Mouse (Mus musculus) frontal cortex, adult (tissue): ENCODE data around the gene Eri2.

Experiments
- ATAC-seq: cut with Nextera tagmentation; 2 replicates; pipeline ENCODE4 v1.9.2; 2017; ENCODE audit warnings: mild to moderate bottlenecking, moderate library complexity, mixed read lengths; ENCODE audit not compliant: low TSS enrichment

Eri2 gene

DNA sequence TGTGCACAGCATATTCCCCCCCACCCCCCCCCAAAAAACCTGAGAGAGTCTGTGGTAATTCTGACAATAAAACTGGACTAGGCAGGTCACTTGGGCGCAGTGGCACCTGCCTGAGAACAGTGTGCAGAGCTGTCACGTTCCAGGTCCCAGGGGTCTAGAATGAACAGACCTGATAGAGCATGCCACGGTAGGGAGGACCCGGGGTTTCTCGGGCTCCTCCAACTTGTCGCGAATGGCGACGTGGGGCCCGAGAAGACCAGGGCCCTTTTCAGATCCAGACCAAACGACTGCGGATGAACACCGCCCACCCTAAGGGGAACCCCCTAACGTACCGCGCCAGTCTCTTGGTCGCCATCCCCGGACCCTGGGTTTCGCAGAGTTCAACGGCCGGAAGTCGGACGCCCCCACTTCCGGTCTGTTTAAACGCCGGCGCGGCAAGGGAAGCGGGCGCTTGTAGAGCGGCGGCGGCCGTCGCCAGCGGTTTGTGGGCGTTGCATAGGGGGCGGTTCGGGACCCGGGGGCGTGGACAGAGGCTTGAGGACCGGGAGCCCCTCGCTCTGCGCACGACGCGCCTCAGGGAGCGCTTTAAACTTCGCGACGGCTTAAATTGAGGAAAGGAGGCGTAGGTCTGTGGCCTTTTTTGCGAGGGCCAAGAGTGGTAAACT, at the start of gene Eri2, which contains the start of gene Rexo5:
Gene Eri2 (minus strand): TSS at position 473 of the 665 bp plus-strand sequence.
Gene Rexo5 (plus strand): TSS at position 421 of the 665 bp plus-strand sequence.
- ATAC-seq, result peak; percentile 98

DNA sequence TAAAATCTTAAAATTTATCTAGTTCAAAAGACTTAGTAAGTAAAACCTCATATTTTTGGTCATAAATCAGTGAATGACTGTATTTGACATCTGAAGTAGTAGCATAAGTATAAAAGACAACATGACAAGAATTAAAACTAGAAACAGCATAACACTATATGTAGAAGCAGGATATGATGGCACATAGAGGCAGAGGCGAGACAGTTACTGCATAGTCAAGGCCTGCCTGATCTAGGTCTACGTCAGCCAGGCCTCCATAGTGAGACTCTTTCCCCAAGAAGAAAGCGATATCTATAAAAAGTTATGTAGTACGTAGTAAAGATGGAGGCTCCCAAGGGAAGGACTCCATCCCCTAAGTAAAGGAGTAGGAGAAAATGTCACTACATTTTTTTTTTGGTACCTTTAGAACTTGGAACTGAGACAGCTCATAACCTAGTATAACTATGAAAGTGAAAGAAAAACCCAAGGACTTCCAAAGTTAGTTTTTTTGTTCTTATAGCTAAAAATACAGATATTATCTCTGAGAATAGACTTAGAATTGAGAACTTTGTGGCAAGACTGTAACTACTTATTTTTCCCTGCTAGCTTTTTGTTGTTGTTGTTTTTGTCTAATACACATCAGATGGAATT, 48.1 kb upstream of the Eri2 start:
- no peak for ATAC-seq

DNA sequence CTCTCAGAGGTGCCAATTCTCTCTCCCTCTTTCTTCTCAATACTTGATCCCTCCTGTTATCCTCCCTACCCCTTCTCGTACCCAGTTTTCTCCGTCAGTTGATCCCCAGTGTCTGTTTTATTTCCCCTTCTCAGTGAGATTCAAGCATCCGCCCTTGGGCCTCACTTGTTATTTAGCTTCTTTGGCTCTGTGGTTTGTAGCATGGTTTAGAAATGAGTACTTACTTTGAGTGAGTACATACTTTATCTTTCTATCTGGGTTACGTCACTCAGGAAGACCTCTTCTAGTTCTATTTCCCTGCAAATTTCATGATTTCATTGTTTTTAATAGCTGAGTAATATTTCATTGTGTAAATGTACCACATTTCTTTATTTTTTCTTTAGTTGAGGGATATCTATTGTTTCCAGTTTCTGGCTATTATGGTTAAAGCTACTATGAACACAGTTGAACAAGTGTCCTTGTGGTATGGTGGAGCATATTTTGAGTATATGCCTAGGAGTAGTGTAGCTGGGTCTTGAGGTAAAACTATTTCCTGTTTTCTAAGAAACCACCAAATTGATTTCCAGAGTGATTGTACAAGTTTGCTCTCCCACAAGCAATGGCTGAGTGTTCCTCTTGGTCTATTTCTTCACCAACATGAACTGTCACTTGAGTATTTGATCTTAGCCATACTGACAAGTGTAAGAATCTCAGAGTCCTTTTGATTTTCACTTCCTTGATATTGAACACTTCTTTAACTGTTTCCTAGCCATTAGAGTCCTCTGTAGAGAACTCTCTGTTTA, 42.3 kb upstream of the Eri2 start:
- ATAC-seq, result no peak

DNA sequence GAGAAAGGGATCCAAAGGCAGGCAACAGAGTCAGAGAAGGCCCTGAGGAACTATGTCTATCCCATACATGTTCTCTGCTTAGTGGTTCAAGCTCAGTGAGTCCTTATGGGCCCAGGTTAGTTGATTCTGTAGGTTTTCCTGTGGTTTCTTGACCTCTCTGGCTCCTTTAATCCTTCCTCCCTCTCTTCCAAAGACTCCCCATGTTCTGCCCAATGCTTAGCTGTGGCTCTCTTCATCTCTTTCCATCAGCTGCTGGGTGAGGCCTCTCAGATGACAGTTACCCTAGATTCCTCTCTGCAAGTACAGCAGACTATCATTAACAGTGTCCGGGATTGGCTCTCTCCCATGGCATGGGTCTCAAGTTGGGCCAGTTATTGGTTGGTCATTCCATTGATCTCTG, 41.5 kb upstream of the Eri2 start:
- no peak for ATAC-seq

DNA sequence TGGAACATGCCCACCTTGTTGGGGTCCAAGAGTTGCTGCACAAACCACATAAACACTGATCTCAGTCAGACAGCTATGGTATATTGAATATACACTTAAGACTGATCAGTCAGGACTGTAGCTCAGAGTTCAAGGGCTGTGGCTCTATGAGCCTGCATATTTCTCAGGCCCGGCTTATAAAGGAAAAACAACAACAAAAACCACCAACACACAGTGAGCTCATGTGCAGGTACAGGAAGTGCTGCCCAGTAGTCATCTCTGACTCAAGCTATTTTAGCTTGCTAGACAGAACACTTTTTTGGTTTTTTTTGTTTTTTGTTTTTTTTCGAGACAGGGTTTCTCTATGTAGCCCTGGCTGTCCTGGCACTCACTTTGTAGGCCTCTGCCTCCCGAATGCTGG, 14.9 kb upstream of the Eri2 start:
- no peak for ATAC-seq

DNA sequence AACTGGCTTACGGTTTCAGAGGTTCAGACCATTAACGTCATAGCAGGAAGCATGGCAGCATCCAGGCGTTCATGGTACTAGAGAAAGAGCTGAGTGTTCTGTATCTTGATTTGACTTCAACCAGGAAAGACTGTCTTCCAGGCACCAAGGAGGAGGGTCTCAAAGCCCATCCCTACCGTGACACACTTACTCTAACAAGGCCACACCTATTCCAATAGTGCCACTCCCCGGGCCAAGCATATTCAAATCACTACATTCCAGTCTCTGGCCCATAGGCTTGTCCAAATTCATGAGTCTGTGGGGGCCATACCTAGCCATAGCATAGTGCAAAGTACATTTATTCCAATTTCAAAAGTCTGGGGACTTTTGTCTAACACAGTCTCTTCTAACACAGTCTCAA, 13.5 kb upstream of the Eri2 start:
- ATAC-seq, result no peak

DNA sequence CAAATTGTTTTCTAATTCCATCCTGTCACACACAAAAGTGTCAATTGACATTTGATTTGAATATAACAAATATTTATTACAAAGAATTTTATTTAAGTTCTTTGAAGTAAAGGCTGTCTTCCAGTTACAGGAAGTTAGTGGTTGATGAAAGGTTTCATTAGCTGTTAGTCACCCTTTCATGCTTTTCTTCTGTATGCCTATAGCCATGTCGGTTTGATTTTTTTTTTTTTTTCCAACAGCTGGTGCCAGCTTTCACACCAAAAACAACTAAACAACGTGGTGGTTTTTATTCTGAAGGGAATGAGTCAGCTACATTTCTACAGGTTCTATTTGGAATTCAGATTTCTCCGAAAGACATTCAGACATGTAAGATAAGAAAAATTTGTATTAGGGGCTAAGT, 7.1 kb upstream of the Eri2 start:
- no peak for ATAC-seq

DNA sequence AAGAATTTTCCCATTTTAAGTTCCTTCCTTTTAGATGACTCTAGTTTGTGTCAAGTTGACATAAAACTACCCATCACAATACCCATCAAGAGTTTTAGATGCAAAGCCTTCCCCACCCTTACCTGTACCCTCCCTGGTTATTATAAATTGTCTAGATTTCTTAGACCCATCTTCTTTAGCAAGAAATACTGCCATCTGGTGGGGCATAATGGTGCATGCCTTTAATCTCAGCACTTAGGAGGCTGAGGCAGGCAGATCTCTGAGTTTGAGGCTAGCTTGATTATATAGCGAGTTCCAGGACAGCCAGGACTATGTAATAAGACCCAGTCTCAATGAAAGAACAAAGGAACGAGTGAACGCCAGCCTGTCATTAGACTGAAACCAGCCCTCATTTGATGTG, 6.6 kb upstream of the Eri2 start:
- no peak for ATAC-seq

DNA sequence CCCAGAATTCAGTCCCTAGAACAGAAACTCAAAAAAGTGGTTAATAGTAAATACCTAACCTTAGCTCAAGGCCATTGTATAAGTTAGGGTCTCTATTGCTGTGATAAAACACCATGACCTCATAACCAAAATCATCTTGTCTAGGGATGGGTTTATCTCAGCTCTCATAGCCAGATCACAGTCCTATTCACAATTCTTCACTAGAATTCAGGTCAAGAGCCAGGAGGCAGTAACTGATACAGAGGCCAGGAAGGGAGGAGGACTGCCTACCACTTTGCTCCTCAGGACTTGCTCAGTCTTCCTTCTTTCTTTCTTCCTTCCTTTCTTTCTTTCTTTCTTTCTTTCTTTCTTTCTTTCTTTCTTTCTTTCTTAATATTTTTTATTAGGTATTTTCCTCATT, 1.5 kb upstream of the Eri2 start:
- no peak for ATAC-seq

DNA sequence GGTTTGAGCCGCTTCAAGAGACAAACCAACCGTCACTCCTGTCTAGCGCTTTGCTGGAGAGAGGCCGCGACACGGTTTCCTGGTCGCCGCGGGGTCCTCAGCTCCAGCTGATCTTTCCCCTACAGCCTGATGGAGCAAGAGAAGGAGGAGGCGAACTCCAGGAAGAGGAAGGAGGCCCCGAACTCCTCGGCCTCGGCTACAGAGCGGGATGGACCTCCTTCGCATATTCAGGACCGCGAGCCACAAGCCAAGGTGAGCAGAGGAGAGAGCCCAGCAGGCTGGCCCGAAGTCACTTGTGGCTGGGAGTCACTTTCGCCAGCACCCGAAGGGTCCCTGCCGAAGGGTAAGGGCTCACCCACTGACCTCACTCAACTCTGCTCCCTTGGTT, 387 bp upstream of the Eri2 start:
- ATAC-seq, result peak; percentile 9; the same call in 1 of the 2 replicates

DNA sequence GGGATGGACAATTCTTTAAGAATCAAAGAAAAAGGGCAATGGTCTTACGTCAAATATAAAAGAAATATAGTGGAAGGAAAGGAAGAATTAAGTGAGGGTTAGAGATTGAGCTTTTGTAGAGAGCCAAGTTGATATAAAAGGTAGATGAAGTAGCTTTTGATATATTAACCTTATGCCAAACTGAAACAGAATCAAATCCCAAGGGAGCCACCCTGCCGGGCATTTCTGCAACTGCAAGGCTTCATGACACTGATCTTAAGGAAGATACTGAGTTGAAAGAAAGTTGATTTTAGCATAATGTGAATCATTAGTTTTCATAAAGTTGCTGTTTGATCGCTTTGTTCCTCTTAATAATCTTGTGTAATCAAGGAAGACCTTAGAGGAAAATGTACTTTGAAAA, 4.8 kb downstream of the Eri2 start:
- ATAC-seq, result no peak

DNA sequence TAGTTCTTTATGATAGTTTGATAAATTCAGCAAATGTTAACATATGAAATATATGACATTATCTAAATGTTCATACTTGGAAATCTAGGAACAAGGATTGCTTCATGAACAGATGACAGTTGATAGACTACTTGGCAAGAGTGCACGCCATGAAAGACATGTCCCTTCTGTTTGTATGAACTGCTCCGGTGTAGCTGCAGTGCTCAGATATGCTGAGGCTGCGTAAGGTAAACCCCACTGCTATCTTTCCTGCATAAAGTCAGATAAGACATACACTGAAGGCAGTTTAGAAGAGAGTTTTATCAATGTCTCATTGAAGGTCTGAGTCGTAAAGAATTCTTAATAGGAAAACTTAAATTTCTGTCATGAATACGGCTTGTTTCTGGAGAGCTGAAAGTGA, 8.9 kb downstream of the Eri2 start:
- no peak for ATAC-seq

DNA sequence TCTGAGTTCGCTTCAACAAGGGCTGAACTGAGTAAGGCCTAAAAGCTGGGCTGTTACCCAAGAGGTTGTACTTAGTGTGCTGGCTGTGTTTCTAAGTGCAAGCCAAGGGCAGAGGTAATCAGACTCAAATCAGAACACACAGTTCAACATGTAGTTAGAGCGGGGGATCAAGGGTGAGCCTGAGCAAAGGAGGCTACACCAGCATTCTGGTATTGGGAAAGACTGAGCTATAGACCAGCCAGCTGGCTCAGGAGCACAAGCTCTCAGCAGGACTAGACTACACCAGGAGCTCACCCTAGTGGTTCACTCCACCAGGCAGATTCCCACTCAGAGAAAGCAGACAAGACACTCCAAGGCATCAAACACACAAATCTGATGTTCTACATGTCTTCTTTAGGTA, 10.4 kb downstream of the Eri2 start:
- ATAC-seq, result no peak

DNA sequence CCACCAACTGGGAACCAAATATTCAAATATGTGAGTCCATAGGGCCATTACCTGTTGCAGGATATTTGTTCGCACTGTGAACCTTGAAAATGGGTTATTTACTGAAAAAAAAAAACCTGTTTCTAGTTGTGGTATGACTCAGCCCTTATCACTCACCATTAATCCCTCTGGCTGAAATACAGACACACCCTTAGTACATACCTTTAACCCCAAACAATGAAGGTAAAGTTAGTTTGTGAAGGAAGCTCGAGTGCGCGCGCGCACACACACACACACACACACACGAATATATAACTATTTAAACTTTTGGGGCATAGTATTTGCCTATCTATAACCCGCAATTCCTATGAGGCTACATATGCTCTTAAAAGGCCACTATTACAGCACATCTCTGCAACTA, 24.0 kb downstream of the Eri2 start:
- no peak for ATAC-seq

DNA sequence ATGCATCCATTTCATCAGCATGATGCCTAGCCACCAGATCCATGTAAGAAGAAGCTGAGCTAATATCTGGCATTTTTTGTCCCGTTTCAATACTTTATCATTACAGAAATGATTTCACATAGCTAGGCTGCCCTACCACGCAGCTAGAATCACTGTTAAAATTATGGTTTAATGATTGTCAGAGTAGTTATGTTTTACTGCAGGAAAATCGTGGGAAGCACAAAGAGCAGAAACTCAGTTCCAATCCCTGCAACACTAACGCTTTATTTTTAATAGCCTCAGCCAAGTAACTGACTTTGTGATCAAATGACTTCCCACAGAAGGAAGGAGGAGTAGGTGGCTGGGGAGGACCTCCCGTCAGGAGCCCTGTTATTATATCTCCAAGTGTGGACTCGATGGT, 26.9 kb downstream of the Eri2 start:
- no peak for ATAC-seq

DNA sequence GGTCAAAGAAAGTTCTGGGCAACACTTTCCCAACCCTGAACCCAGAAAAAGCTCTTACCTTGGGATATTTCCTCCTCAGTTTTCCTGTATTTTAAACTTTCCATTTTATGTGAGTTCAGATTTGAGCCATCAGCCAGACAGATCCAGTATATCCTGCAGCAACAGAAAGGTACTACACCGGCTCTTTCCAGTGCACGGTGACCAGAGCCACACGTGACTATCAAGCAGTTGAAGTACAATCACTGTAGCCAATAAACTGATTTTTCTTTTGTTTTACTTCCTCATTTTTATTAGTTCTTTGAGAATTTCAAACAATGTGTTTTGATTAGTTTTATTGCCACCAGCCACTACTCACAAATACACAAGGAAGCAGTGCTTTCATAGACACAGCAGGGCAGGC, 29.5 kb downstream of the Eri2 start:
- no peak for ATAC-seq

DNA sequence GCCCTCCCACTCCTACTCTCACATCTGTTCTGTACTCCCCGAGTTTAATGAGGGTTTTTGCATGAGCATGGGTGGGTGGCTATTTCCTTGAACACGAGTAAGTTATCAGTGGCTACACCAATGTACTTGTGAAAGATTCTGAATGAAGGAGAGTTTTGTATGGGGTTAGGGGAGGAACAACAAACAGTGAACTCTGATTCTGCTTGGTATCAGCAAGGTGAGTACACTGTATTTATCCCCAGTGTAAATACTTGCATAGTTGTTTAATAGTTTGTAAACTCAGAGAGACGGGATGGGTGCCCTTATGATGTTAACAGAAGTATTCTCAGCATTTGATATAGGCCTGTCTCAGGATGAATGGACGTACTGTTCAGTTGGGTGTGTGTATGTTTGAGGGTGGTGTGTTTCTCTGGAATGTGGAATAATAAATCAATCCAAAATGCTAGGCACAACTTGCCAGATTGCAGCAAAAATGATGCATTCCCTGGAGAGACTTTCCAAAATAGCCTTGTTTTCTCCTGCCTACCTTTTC, 31.6 kb downstream of the Eri2 start:
- ATAC-seq, result no peak

DNA sequence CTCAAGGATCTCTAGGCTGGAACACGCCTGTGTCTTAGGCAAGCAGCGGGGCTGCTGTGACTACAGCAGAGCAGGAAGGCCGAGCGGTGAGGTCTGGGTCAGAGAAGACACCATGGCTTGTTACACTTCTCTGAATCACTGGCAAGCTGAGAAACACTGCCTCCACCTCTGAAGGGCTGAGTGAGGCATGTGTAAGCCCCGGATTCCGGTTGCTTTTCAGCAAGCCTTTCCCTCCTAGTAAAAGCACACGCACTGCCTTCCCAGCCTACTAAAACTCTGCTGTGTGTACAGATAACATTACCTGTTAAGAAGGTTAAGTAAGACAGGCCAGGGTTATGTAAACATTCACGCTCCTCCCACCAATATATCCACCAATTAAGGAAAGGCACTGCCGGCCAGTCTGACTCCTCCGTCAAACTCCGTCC, 33.3 kb downstream of the Eri2 start, which contains the start of gene Acsm3:
Gene Acsm3 (plus strand): TSS at position 397 of the 425 bp plus-strand sequence.
- ATAC-seq, result no peak

DNA sequence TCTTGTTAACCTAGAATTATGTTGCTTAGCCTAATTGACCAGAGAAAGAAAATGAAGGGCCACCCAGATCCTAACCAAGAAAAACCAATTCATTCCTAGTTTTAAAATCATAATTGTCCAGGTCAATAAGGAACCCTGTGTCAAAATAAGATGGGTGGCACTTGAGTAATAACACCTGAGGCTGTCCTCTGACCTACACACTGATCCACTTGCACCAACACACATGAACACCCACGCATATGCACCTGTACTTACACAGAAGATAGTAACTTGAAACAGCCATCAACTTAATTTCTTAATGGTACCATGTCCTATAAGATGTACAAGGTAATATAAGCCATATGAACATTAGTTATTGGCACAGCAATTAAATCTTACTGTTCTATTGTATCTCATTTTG, 40.2 kb downstream of the Eri2 start:
- ATAC-seq, result no peak

DNA sequence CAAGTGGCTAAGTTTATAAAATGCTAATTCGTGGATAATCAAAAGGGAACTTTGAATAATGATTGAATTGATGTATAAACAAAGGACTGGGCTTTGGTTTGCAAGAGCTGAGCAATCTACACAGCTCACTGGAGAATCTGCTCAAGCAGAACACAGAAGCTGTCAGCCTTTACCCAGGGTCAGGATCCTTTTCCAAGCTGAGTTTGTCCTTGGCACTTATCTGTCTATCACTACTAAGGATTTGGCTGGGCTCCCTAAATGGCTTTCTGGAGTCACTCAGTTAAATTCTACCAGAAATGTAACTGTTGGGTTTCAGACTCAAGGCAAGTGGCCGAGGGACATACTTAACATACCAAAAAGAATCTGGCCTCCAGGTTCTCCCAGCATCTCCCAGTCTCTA, 43.9 kb downstream of the Eri2 start:
- ATAC-seq, result no peak

DNA sequence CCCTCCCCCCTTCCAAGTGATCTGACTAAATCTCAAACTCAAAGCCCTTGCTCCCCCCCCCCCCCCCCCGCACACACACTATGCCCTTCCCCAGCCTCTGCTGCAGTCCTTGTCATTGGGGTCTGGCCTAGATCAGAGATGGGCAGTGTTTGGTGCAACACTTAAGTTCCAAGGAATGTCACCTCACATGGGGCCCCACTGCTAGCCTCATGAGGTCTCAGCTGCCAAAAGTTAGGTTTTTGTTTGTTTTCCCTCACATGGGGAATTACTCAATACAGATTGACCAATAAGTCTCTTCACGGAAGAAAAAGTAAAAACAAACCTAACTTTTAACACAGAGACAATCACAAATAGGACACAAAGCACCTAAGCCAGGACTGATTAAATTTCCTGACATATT, 45.1 kb downstream of the Eri2 start:
- ATAC-seq, result no peak

DNA sequence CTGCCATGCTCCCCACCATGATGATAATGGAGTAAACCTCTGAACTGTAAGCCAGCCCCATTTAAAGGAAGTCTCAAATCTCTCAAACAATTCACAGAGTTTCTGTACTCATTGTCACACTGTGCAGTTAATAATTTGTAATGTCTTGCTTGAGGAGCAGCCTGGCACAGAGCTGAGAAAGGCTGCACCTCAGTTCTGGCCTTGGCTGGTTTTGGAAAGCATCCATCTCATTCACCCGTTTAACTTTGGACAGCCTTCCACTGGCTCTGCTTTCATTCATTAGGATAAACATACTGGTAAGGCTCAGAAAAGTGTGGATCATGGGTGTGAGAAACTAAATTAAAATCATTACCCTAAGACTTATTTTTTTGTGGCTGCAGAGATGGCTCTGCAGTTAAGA, 48.0 kb downstream of the Eri2 start:
- no peak for ATAC-seq

DNA sequence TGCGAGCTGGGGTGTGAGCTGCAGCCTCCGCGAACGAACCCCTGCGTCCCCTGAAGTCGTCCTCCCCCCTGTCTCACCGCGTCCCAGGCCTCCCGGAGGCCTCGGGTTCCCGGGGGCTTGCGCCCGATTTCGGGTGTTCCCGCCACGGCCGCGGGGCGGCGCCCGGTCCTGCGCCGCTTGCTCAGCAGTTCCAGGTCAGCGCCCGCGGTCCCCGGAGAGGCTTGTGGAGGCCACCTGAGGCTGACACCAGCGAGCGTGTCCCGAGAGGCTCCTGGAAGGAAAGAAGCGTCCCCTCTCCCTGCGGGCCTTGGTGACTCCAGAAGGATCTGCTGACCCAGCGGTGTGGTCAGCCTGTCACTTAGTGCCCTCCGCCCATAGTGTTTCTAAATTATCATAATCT, 49.5 kb downstream of the Eri2 start:
- no peak for ATAC-seq
